Mouse (Mus musculus) limb, embryonic 11.5 days (tissue): Measurements from ENCODE around the gene Ndufa8. TPM values are rescaled to one million over a fixed set of nuclear protein-coding genes. Genes with fewer than 3 reads are reported as not detected.
A peak's percentile ranks its signal among the peaks of the same experiment; 100 is the strongest.

Experiments
- ATAC-seq: fragments of 200-750 bp; cut with Nextera tagmentation; 2 replicates; pipeline ENCODE4 v1.8.0; 2017; ENCODE audit warnings: low read depth; ENCODE audit not compliant: insufficient number of reproducible peaks, low FRiP score, low TSS enrichment
- DNase-seq: peaks from one replicate; pipeline ENCODE4 v3.0.0-alpha.2; 2015; ENCODE audit warnings: low spot score
- H3K27ac ChIP-seq: fragments of 300-500 bp; sonication (generic); replicated peaks from 2 replicates; pipeline ENCODE4 v1.5.1; 2014; ENCODE audit warnings: low read depth, mild to moderate bottlenecking, low read length
- H3K27me3 ChIP-seq: fragments of 300-500 bp; sonication (generic); 2 replicates; pipeline ENCODE4 v1.6.1; 2014; ENCODE audit warnings: mild to moderate bottlenecking, low read length, mixed read lengths; ENCODE audit not compliant: control insufficient read depth, insufficient read depth
- H3K36me3 ChIP-seq: fragments of 300-500 bp; sonication (generic); 2 replicates; pipeline ENCODE4 v1.6.1; 2014; ENCODE audit warnings: mild to moderate bottlenecking, low read length, moderate library complexity, mixed read lengths; ENCODE audit not compliant: control insufficient read depth, insufficient read depth
- H3K4me1 ChIP-seq: fragments of 300-500 bp; sonication (generic); 2 replicates; pipeline ENCODE4 v1.6.1; 2014; ENCODE audit warnings: low read length, mixed read lengths; ENCODE audit not compliant: control insufficient read depth, insufficient read depth
- H3K4me2 ChIP-seq: fragments of 300-500 bp; sonication (generic); 2 replicates; pipeline ENCODE4 v1.6.1; 2014; ENCODE audit warnings: low read depth, mild to moderate bottlenecking, moderate library complexity; ENCODE audit not compliant: severe bottlenecking
- H3K4me3 ChIP-seq: fragments of 300-500 bp; sonication (generic); 2 replicates; pipeline ENCODE4 v1.5.1; 2014; ENCODE audit warnings: low read depth, low read length
- H3K9ac ChIP-seq: fragments of 300-500 bp; sonication (generic); 2 replicates; pipeline ENCODE4 v1.6.1; 2014; ENCODE audit warnings: mild to moderate bottlenecking, low read length
- H3K9me3 ChIP-seq: fragments of 300-500 bp; sonication (generic); 2 replicates; pipeline ENCODE4 v1.6.1; 2016; ENCODE audit warnings: low read length; ENCODE audit not compliant: control insufficient read depth
- WGBS: fragments of 180-500 bp; shearing (Covaris S2); extraction: QIAGEN DNeasy Blood & Tissue Kit; methylation state at CpG from one replicate; pipeline ENCODE4 v1.1.7; 2014; 5-methylcytosine and 5-hydroxymethylcytosine counted together
- polyA plus RNA-seq: library from polyadenylated mRNA; unstranded; fragments of >200 nt; fragmentation: Nextera tagmentation; extraction: Ambion mirVana; gene quantifications from 2 replicates; pipeline ENCODE4 v1.2.1, GENCODE M21; 2014

The Ndufa8 gene
- 195 and 196 TPM in 2 replicates for polyA plus RNA-seq

DNA sequence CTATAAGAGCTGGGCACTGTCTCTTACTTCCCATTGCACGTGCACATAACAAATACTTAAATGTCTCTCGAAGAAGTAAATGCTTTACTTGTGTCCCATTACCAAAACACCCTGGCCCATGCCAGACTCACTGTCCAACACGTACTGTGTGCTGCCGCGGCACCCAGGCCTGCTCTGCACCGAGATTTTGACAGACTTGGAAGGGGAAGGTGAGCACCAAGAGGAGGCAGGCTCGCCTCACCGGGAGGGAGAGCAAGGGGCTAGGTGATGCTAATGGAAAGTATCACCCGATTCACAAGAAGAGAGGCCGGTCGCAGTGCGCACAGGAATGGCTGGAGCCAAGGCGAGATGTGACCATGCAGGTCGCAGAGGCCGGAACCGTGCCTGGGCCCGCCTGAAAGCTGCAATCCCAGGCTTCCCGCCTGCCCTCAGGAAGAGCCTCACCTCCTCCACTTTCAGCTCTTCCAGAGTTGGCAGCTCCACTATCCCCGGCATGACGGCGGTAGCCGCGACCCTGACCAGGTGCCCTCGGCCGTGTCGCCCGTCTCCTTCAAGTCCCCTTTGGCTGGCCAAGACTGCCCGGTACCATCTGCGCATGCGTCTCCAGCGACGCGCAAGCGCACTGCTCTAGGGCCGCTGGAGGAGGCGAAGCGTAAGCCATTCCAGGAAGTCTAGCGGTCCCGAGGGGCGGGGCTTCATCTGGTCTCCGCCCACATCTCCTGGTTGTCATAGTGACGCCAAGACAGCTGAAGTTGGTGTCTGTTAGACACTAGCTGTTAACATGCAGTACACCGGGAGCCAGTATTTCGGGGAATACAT lies at the start of gene Ndufa8, which contains the start of gene Morn5:
TSS of gene Ndufa8 (minus strand) at position 659 of the 819 bp plus-strand sequence.
TSS of gene Morn5 (plus strand) at position 711 of the 819 bp plus-strand sequence.
- peak; percentile 96 for ATAC-seq
- peaks cover 5% of the 10 kb centered on the region for H3K4me1 ChIP-seq
- H3K36me3 ChIP-seq: 0 out of 2 replicates have a peak, but pooled peaks cover under 1% of the 10 kb centered on the region
- WGBS: 2% methylated on average over 44 of the region's 44 CpGs
- no peaks in the 10 kb centered on the region for H3K27me3 ChIP-seq
- no peaks in the 10 kb centered on the region for H3K9me3 ChIP-seq
- H3K4me3 ChIP-seq: peak within 1 kb of the TSS; percentile 51
- no peak within 1 kb of the TSS for H3K27ac ChIP-seq
- H3K4me2 ChIP-seq: peak within 1 kb of the TSS; percentile 60
- peak within 1 kb of the TSS; percentile 65 for H3K9ac ChIP-seq
- DNase-seq: peak; percentile 99

DNA sequence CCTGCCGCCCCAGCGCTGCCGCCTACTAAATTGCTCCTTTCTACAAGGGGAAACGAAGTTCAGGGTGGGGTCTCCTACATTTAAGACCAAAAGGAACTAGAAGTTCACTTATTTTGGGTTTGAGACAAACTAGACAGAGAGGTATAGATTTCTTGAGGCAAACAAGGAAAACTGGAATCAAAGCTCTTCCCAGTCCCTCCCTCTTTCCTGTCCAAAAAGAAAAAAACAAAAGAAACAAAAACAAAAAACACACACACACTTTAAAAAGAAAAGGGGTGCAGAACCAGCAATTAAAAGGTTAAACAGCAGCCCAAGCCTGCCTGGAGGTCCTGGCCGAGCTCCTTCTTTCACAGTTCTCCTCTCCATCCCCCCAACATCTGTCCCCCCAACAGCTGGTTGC lies 48.8 kb upstream of the Ndufa8 start:
- 3% methylated on average over 5 of the region's 5 CpGs for WGBS
- Histone ChIP-seq H3K4me2 (no peak overlapping the region), H3K27ac (no peak overlapping the region)

DNA sequence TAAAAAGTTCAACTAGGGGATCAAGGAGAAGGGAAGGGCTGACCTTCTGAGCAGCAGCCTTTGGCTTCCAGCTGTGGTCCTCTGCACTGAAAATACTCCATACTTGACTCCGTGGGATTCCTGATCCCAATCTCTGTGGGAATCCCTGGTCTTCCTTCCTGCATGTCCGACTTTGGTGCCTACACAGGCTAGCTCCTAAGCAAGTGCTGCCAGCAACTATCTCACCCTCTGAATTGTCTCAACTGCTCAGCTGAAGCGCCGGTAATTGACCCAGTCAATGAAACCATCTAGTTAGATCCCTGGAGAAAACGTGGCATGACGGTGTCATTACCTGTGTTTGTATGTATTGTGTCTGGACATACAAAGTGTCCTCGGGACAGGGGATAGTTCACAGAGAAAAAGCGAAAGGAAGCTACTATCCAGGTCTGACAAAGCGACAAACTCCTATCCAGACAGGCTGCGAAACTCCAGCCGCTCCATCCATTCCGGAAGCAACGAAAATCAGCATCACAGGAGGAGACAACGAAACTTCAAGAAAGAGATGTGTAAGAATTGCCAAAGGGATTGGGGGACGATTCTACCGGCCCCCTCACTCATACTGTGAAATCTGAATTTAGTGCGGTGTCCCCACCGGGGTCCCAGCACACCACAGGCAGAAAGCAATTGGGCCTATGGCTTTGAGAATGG lies 48.1 kb upstream of the Ndufa8 start:
- H3K27ac ChIP-seq: no peak overlapping the region
- peaks cover under 1% of the 10 kb centered on the region; the same call in 1 of the 2 replicates for H3K4me1 ChIP-seq
- H3K9ac ChIP-seq: no peak overlapping the region
- no peak overlapping the region for H3K4me3 ChIP-seq
- no peak overlapping the region for H3K4me2 ChIP-seq
- 2% methylated on average over 18 of the region's 18 CpGs for WGBS
- no peaks in the 10 kb centered on the region for H3K9me3 ChIP-seq
- no peak for ATAC-seq
- H3K27me3 ChIP-seq: peaks cover 94% of the 10 kb centered on the region
- H3K36me3 ChIP-seq: no peaks in the 10 kb centered on the region
- DNase-seq: peak; percentile 61

More for the DNA sequence above, 48.8 kb upstream of the Ndufa8 start:
- Histone ChIP-seq H3K9ac (no peak overlapping the region), H3K4me1 (peaks cover 8% of the 10 kb centered on the region), H3K27me3 (peaks cover 94% of the 10 kb centered on the region), H3K9me3 (no peaks in the 10 kb centered on the region), H3K36me3 (no peaks in the 10 kb centered on the region), H3K4me3 (no peak overlapping the region)
- no peak for ATAC-seq
- DNase-seq: no peak

GRCm38 (mm10) chr2:36093914-36094475 lies 44.8 kb upstream of the Ndufa8 start:
- peaks cover 98% of the 10 kb centered on the region for H3K27me3 ChIP-seq
- no peaks in the 10 kb centered on the region for H3K9me3 ChIP-seq
- peak; percentile 52 for DNase-seq
- H3K4me2 ChIP-seq: no peak overlapping the region
- H3K36me3 ChIP-seq: no peaks in the 10 kb centered on the region
- peaks cover 2% of the 10 kb centered on the region; the same call in 1 of the 2 replicates for H3K4me1 ChIP-seq
- no peak for ATAC-seq
- WGBS: 1% methylated on average over 31 of the region's 31 CpGs
- H3K9ac ChIP-seq: no peak overlapping the region
- no peak overlapping the region for H3K27ac ChIP-seq
- H3K4me3 ChIP-seq: no peak overlapping the region

- Histone ChIP-seq H3K4me3 (no peak overlapping the region), H3K9ac (no peak overlapping the region), H3K9me3 (no peaks in the 10 kb centered on the region), H3K27ac (no peak overlapping the region), H3K4me2 (no peak overlapping the region), H3K4me1 (peaks cover 2% of the 10 kb centered on the region; the same call in 1 of the 2 replicates), H3K36me3 (no peaks in the 10 kb centered on the region), H3K27me3 (peaks cover 97% of the 10 kb centered on the region)
- no peak for ATAC-seq
- WGBS: 15% methylated on average over 7 of the region's 7 CpGs
- DNase-seq: no peak
Observed at GRCm38 (mm10) chr2:36093301-36093700, 44.1 kb upstream of the Ndufa8 start.

GRCm38 (mm10) chr2:36092748-36093147 lies 43.5 kb upstream of the Ndufa8 start:
- no peak overlapping the region for H3K4me3 ChIP-seq
- H3K9ac ChIP-seq: no peak overlapping the region
- H3K27me3 ChIP-seq: peaks cover 93% of the 10 kb centered on the region
- H3K27ac ChIP-seq: no peak overlapping the region
- peaks cover 2% of the 10 kb centered on the region; the same call in 1 of the 2 replicates for H3K4me1 ChIP-seq
- DNase-seq (peak; percentile 43), ATAC-seq (no peak)
- no peaks in the 10 kb centered on the region for H3K36me3 ChIP-seq
- H3K4me2 ChIP-seq: no peak overlapping the region
- WGBS: 4% methylated on average over 4 of the region's 4 CpGs
- no peaks in the 10 kb centered on the region for H3K9me3 ChIP-seq

DNA sequence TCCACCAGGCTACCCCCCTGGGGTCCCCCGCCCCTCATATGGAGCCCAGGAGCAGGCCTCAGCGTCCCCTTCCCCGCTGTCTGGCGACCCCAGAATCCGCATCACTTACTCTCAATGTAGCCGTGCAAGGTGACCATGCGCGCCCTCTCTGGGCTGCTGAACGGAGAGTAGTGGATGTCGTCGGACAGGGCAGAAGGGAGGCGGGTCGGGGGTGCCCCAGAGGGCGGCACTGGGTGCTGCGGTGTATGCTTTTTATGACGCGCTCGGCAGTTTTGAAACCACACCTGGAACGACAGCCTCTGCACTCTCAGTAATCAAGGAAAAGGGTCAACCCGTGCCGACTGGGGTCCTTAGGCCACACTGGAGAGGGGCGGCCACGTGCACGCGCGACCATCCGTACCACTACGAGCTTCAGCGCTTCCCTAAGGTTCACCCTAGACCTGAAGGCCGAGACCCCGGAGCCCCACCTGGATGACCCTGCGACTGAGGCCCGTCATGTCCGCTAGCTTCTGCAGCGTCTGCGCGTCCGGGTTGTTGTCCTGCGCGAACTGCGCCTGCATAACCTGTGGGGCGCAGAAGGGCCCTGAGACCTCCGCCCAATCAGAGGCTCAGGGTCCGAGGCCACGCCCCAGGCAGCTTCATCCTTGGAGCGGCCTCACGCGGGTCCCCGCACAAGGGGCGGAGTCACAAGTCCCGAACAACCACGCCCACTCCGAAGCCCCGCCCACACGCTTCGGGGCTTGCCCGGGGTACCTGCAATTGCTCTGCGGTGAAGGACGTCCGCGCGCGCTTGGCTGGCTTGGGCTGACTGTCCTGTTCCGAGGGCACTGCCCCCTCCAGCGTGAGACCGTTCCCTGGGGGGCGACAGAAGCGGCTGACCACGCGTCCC lies 41.9 kb upstream of the Ndufa8 start:
- Histone ChIP-seq H3K9ac (no peak overlapping the region), H3K27me3 (peaks cover 86% of the 10 kb centered on the region), H3K4me3 (peak overlapping the region; percentile 43), H3K4me1 (peaks cover 2% of the 10 kb centered on the region; the same call in 1 of the 2 replicates), H3K4me2 (peak overlapping the region; percentile 69), H3K36me3 (no peaks in the 10 kb centered on the region), H3K27ac (no peak overlapping the region), H3K9me3 (no peaks in the 10 kb centered on the region)
- WGBS: under 1% methylated on average over 70 of the region's 70 CpGs
- ATAC-seq: peak; percentile 92
- peak; percentile 91 for DNase-seq
